Mouse (Mus musculus) gastrocnemius, adult 18-20 months (tissue): Measurements from ENCODE around the gene Rbm47. TPM values are rescaled to one million over a fixed set of nuclear protein-coding genes. Genes with fewer than 3 reads are reported as not detected.

Experiments
- DNase-seq: peaks from one replicate; pipeline ENCODE4 v3.0.0; 2021; ENCODE audit warnings: low spot score
- total RNA-seq, 2 experiments: library from RNA; stranded (reverse); gene quantifications; 2 replicates each; pipeline ENCODE4 v1.2.3; 2021

Gene Rbm47
- total RNA-seq, 2 experiments from 2014 or later = 0.57 to 0.66 TPM

- DNase-seq = no peak
These were observed 44.0 kb downstream of the Rbm47 start for GRCm38 (mm10) chr5:66128948-66129347.

- no peak for DNase-seq
These were observed 47.5 kb downstream of the Rbm47 start for GRCm38 (mm10) chr5:66125418-66125817.

- DNase-seq = no peak
These were observed 48.0 kb downstream of the Rbm47 start for GRCm38 (mm10) chr5:66124931-66125330.

GRCm38 (mm10) chr5:66124089-66124400 is 48.9 kb downstream of the Rbm47 start:
- no peak for DNase-seq

- no peak for DNase-seq
These were observed 49.4 kb downstream of the Rbm47 start for GRCm38 (mm10) chr5:66123295-66124088.

GRCm38 (mm10) chr5:66121255-66121654 is 51.7 kb downstream of the Rbm47 start:
- DNase-seq = no peak

GRCm38 (mm10) chr5:66114751-66115150 is 58.2 kb downstream of the Rbm47 start:
- no peak for DNase-seq

GRCm38 (mm10) chr5:66114208-66114607 is 58.7 kb downstream of the Rbm47 start:
- no peak for DNase-seq

GRCm38 (mm10) chr5:66112059-66112458 is 60.9 kb downstream of the Rbm47 start:
- DNase-seq = peak; percentile 22

GRCm38 (mm10) chr5:66106372-66106771 is 66.5 kb downstream of the Rbm47 start:
- DNase-seq = no peak

- DNase-seq = no peak
These were observed 67.0 kb downstream of the Rbm47 start for GRCm38 (mm10) chr5:66105946-66106345.

GRCm38 (mm10) chr5:66105366-66105765 is 67.6 kb downstream of the Rbm47 start:
- DNase-seq = no peak

GRCm38 (mm10) chr5:66103386-66103785 is 69.5 kb downstream of the Rbm47 start:
- DNase-seq = no peak

- no peak for DNase-seq
These were observed 70.1 kb downstream of the Rbm47 start for GRCm38 (mm10) chr5:66102821-66103220.

- no peak for DNase-seq
These were observed 71.3 kb downstream of the Rbm47 start for GRCm38 (mm10) chr5:66101577-66101976.

GRCm38 (mm10) chr5:66100322-66100721 is 72.6 kb downstream of the Rbm47 start:
- DNase-seq = no peak

GRCm38 (mm10) chr5:66098094-66098871 is 74.6 kb downstream of the Rbm47 start:
- DNase-seq = no peak

- no peak for DNase-seq
These were observed 76.8 kb downstream of the Rbm47 start for GRCm38 (mm10) chr5:66096081-66096480.

GRCm38 (mm10) chr5:66095166-66095565 is 77.8 kb downstream of the Rbm47 start:
- no peak for DNase-seq

- DNase-seq = peak; percentile 41
These were observed 82.9 kb downstream of the Rbm47 start for GRCm38 (mm10) chr5:66090037-66090436.

- no peak for DNase-seq
These were observed 83.3 kb downstream of the Rbm47 start for GRCm38 (mm10) chr5:66089600-66089999.

GRCm38 (mm10) chr5:66088902-66089295 is 84.0 kb downstream of the Rbm47 start:
- DNase-seq = no peak
